Mouse (Mus musculus) brain, embryonic 18.5 days (tissue): Measurements from ENCODE around the gene Ankrd2.

Experiments used
- DNase-seq: peaks from one replicate; pipeline ENCODE4 v3.0.0-alpha.2; 2012; ENCODE audit warnings: low read depth, low spot score

Gene Ankrd2

GRCm38 (mm10) chr19:42035456-42036248, at the start of gene Ankrd2:
TSS of gene Ankrd2 (plus strand) at chr19:42036000.
- peak; percentile 32 for DNase-seq

- DNase-seq, result no peak
These were observed 48.6 kb upstream of the Ankrd2 start for GRCm38 (mm10) chr19:41987206-41987605.

GRCm38 (mm10) chr19:41989810-41990209, 46.0 kb upstream of the Ankrd2 start:
- DNase-seq, result no peak

- no peak for DNase-seq
These were observed 43.8 kb upstream of the Ankrd2 start for GRCm38 (mm10) chr19:41991926-41992477.

GRCm38 (mm10) chr19:41992971-41993370, 42.8 kb upstream of the Ankrd2 start:
- no peak for DNase-seq

GRCm38 (mm10) chr19:41993484-41993883, 42.3 kb upstream of the Ankrd2 start:
- no peak for DNase-seq

GRCm38 (mm10) chr19:41994023-41994422, 41.8 kb upstream of the Ankrd2 start:
- DNase-seq, result no peak

- no peak for DNase-seq
These were observed 40.3 kb upstream of the Ankrd2 start for GRCm38 (mm10) chr19:41995483-41995882.

- DNase-seq, result no peak
These were observed 38.7 kb upstream of the Ankrd2 start for GRCm38 (mm10) chr19:41997090-41997489.

- DNase-seq, result no peak
These were observed 36.8 kb upstream of the Ankrd2 start for GRCm38 (mm10) chr19:41998770-41999548.

GRCm38 (mm10) chr19:41999688-42000283, 36.0 kb upstream of the Ankrd2 start:
- DNase-seq, result no peak

- DNase-seq, result no peak
These were observed 35.3 kb upstream of the Ankrd2 start for GRCm38 (mm10) chr19:42000446-42000958.

GRCm38 (mm10) chr19:42001253-42001980, 34.4 kb upstream of the Ankrd2 start:
- DNase-seq, result no peak

GRCm38 (mm10) chr19:42004258-42004657, 31.5 kb upstream of the Ankrd2 start:
- DNase-seq, result no peak

GRCm38 (mm10) chr19:42005616-42006015, 30.2 kb upstream of the Ankrd2 start:
- DNase-seq, result no peak

- no peak for DNase-seq
These were observed 29.2 kb upstream of the Ankrd2 start for GRCm38 (mm10) chr19:42006568-42006967.

- DNase-seq, result no peak
These were observed 27.2 kb upstream of the Ankrd2 start for GRCm38 (mm10) chr19:42008586-42008985.

GRCm38 (mm10) chr19:42009067-42009466, 26.7 kb upstream of the Ankrd2 start:
- DNase-seq, result no peak

- DNase-seq, result no peak
These were observed 25.4 kb upstream of the Ankrd2 start for GRCm38 (mm10) chr19:42010436-42010835.

- DNase-seq, result no peak
These were observed 24.7 kb upstream of the Ankrd2 start for GRCm38 (mm10) chr19:42011123-42011522.

- DNase-seq, result no peak
These were observed 21.5 kb upstream of the Ankrd2 start for GRCm38 (mm10) chr19:42014231-42014825.
